Comparison of ENCODE assay signal across 19 mouse cellular contexts in the genomic region with DNA sequence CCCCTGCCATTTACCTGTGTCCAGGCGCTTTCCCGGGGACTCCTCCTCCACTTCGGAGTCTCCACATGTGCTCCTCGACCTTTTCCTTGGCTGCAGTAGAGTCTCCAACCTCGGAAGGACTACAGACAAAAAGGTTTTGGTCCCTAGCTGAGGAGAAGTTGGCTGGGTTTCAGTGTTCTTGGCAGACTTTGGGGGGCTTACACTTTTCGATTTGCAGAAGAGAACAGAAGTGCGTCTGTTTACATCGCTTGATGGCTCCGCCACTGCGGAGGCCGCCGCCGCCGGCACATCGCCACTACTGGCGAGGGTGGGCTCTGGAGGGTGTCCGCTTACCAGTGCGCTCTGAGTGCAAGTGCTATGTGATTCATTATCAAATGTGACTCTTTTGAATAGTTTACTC. TPM values are rescaled to one million over a fixed set of nuclear protein-coding genes. Genes with fewer than 3 reads are reported as not detected.
DNase-seq lines count a peak whose midpoint lies in the region; ATAC-seq and TF ChIP-seq lines count a peak whose summit lies in the region.
"Had no signal": no experiment of that assay in that cellular context is flagged by ENCODE, and none has a peak within 500 bp of the region (broad histone marks: within the 10 kb centered on the region; RNA-seq: fewer than 3 reads in every experiment).

No protein-coding gene starts in this region.

- H3K9ac ChIP-seq in hindbrain, postnatal 0 days (replicated peaks; ENCODE audit: low read length): no peak overlapping the region
- H3K9ac ChIP-seq in hindbrain, embryonic 12.5 days: no peak overlapping the region
- H3K9ac ChIP-seq in midbrain, embryonic 14.5 days (replicated peaks; ENCODE audit: low read length): no peak overlapping the region
- H3K9ac ChIP-seq in midbrain, embryonic 16.5 days (ENCODE audit: low read depth, low read length): no peak overlapping the region
- H3K9ac ChIP-seq: embryonic facial prominence, embryonic 13.5 days; liver, embryonic 12.5 days; midbrain, embryonic 15.5 days; neural tube, embryonic 12.5 days; stomach, embryonic 15.5 days had no signal

- H3K4me3 ChIP-seq in hindbrain, postnatal 0 days (ENCODE audit: low read length): no peak overlapping the region
- no peak overlapping the region for H3K4me3 ChIP-seq in hindbrain, embryonic 12.5 days
- no peak overlapping the region for H3K4me3 ChIP-seq in midbrain, embryonic 14.5 days (replicated peaks; ENCODE audit: low read depth, low read length)
- H3K4me3 ChIP-seq in midbrain, embryonic 16.5 days (ENCODE audit: low read depth, low read length): no peak overlapping the region
- H3K4me3 ChIP-seq: embryonic facial prominence, embryonic 13.5 days; liver, embryonic 12.5 days; midbrain, embryonic 15.5 days; neural tube, embryonic 12.5 days; stomach, embryonic 15.5 days had no signal

- no peaks in the 10 kb centered on the region for H3K9me3 ChIP-seq in hindbrain, postnatal 0 days (ENCODE audit: low read length)
- H3K9me3 ChIP-seq in hindbrain, embryonic 12.5 days (replicated peaks): no peaks in the 10 kb centered on the region
- no peaks in the 10 kb centered on the region for H3K9me3 ChIP-seq in midbrain, embryonic 14.5 days (ENCODE audit: control insufficient read depth, low read length)
- H3K9me3 ChIP-seq in midbrain, embryonic 16.5 days (replicated peaks; ENCODE audit: control insufficient read depth, low read length, poor library complexity, severe bottlenecking): no peaks in the 10 kb centered on the region
- H3K9me3 ChIP-seq: embryonic facial prominence, embryonic 13.5 days; liver, embryonic 12.5 days; midbrain, embryonic 15.5 days; neural tube, embryonic 12.5 days; stomach, embryonic 15.5 days had no signal

- no peak for TF ChIP-seq CTCF in hindbrain, postnatal 0 days (IDR thresholded peaks at IDR 0.05; ENCODE audit: low read depth)

- 42% methylated on average over 18 of the region's 18 CpGs for WGBS in hindbrain, postnatal 0 days
- WGBS in hindbrain, embryonic 12.5 days: 94% methylated on average over 18 of the region's 18 CpGs
- WGBS in midbrain, embryonic 14.5 days: 91% methylated on average over 18 of the region's 18 CpGs
- WGBS in midbrain, embryonic 16.5 days: 86% methylated on average over 18 of the region's 18 CpGs

- ATAC-seq in hindbrain, postnatal 0 days: peak; percentile 70; the same call in 1 of the 2 replicates
- no peak for ATAC-seq in hindbrain, embryonic 12.5 days (ENCODE audit: low FRiP score)
- ATAC-seq in midbrain, embryonic 14.5 days (ENCODE audit: low FRiP score, low TSS enrichment): no peak
- no peak for ATAC-seq in midbrain, embryonic 16.5 days
- ATAC-seq: inflammation-experienced regulatory T-cells, adult 6 months; liver, embryonic 12.5 days; midbrain, embryonic 15.5 days; Patski had no signal

- peaks cover 57% of the 10 kb centered on the region for H3K36me3 ChIP-seq in hindbrain, postnatal 0 days (ENCODE audit: insufficient read depth, low read length)
- peaks cover 91% of the 10 kb centered on the region for H3K36me3 ChIP-seq in hindbrain, embryonic 12.5 days
- peaks cover 89% of the 10 kb centered on the region for H3K36me3 ChIP-seq in midbrain, embryonic 14.5 days (ENCODE audit: control insufficient read depth, insufficient read depth, low read length)
- peaks cover 30% of the 10 kb centered on the region for H3K36me3 ChIP-seq in midbrain, embryonic 16.5 days (ENCODE audit: control insufficient read depth, insufficient read depth, low read length)

- no peak overlapping the region for H3K4me2 ChIP-seq in hindbrain, postnatal 0 days (ENCODE audit: low read depth, low read length)
- no peak overlapping the region for H3K4me2 ChIP-seq in hindbrain, embryonic 12.5 days (replicated peaks)
- no peak overlapping the region for H3K4me2 ChIP-seq in midbrain, embryonic 14.5 days (ENCODE audit: low read length)
- no peak overlapping the region for H3K4me2 ChIP-seq in midbrain, embryonic 16.5 days (ENCODE audit: low read length)
- H3K4me2 ChIP-seq: embryonic facial prominence, embryonic 13.5 days; liver, embryonic 12.5 days; midbrain, embryonic 15.5 days; neural tube, embryonic 12.5 days; stomach, embryonic 15.5 days had no signal

- peak overlapping the region; percentile 48; the same call in 1 of the 2 replicates for H3K27ac ChIP-seq in hindbrain, postnatal 0 days
- no peak overlapping the region for H3K27ac ChIP-seq in hindbrain, embryonic 12.5 days
- H3K27ac ChIP-seq in midbrain, embryonic 14.5 days (replicated peaks; ENCODE audit: low read depth, low read length): no peak overlapping the region
- no peak overlapping the region for H3K27ac ChIP-seq in midbrain, embryonic 16.5 days (ENCODE audit: low read length)
- H3K27ac ChIP-seq: embryonic facial prominence, embryonic 13.5 days; liver, embryonic 12.5 days; macrophage; midbrain, embryonic 15.5 days; neural tube, embryonic 12.5 days; stomach, embryonic 15.5 days had no signal

- H3K4me1 ChIP-seq in hindbrain, postnatal 0 days (ENCODE audit: insufficient read depth, low read length): no peaks in the 10 kb centered on the region
- no peaks in the 10 kb centered on the region for H3K4me1 ChIP-seq in hindbrain, embryonic 12.5 days
- H3K4me1 ChIP-seq in midbrain, embryonic 14.5 days (ENCODE audit: control insufficient read depth, insufficient read depth, low read length): no peaks in the 10 kb centered on the region
- H3K4me1 ChIP-seq in midbrain, embryonic 16.5 days (ENCODE audit: control insufficient read depth, insufficient read depth, low read length): no peaks in the 10 kb centered on the region
- H3K4me1 ChIP-seq: embryonic facial prominence, embryonic 13.5 days; liver, embryonic 12.5 days; midbrain, embryonic 15.5 days; neural tube, embryonic 12.5 days; stomach, embryonic 15.5 days had no signal

- peak; percentile 32 to 57 for DNase-seq in cerebellum, postnatal 10 days
- no peak for DNase-seq in cerebellum, adult 11-12 months
- DNase-seq in hindbrain, postnatal 0 days (ENCODE audit: low spot score): peak; percentile 74
- peak; percentile 24 for DNase-seq in midbrain, embryonic 14.5 days
- peak; percentile 46 to 60 for DNase-seq in layer of hippocampus, postnatal 10 days (ENCODE audit: low spot score in 2 of 2)
- DNase-seq in liver: no peak
- DNase-seq: cerebellum, adult 18-20 months; gastrocnemius, postnatal 10 days; kidney, adult 9 months had no signal

- no peaks in the 10 kb centered on the region for H3K27me3 ChIP-seq in hindbrain, postnatal 0 days (ENCODE audit: insufficient read depth, low read length)
- H3K27me3 ChIP-seq in hindbrain, embryonic 12.5 days: no peaks in the 10 kb centered on the region
- no peaks in the 10 kb centered on the region for H3K27me3 ChIP-seq in midbrain, embryonic 14.5 days (ENCODE audit: control insufficient read depth, insufficient read depth, low read length)
- no peaks in the 10 kb centered on the region for H3K27me3 ChIP-seq in midbrain, embryonic 16.5 days (ENCODE audit: control insufficient read depth, insufficient read depth, low read depth, low read length)
- H3K27me3 ChIP-seq: embryonic facial prominence, embryonic 13.5 days; liver, embryonic 12.5 days; midbrain, embryonic 15.5 days; neural tube, embryonic 12.5 days; Patski; stomach, embryonic 15.5 days had no signal

RNA-seq across cellular contexts. Expression of gene Brd1, which starts 33.3 kb away (rescaled TPM):
- total RNA-seq in hindbrain, postnatal 0 days (2014; rRNA removed): 43.5 and 45.2 TPM in 2 replicates
- polyA plus RNA-seq in hindbrain, postnatal 0 days (2015; fragmentation: Nextera tagmentation; extraction: Ambion mirVana): 12.4 and 13.1 TPM in 2 replicates
- 26.9 and 28.2 TPM in 2 replicates for polyA plus RNA-seq in hindbrain, embryonic 12.5 days (2016; fragmentation: Nextera tagmentation; extraction: Ambion mirVana)
- 26.2 and 30.5 TPM in 2 replicates for polyA plus RNA-seq in midbrain, embryonic 14.5 days (2014; fragmentation: Nextera tagmentation; extraction: Ambion mirVana)
- polyA plus RNA-seq in midbrain, embryonic 16.5 days (2015; fragmentation: Nextera tagmentation; extraction: Ambion mirVana): 15.5 and 20.7 TPM in 2 replicates
- total RNA-seq in layer of hippocampus, postnatal 10 days (2021): 10 to 100 TPM; 51.7 to 58.7 TPM

RNA-seq across cellular contexts. Expression of gene Zbed4, which starts 50.7 kb away (rescaled TPM):
- 18.6 and 18.8 TPM in 2 replicates for total RNA-seq in hindbrain, postnatal 0 days (2014; rRNA removed)
- polyA plus RNA-seq in hindbrain, postnatal 0 days (2015; fragmentation: Nextera tagmentation; extraction: Ambion mirVana): 4.8 and 5.4 TPM in 2 replicates
- 37.1 and 37.3 TPM in 2 replicates for polyA plus RNA-seq in hindbrain, embryonic 12.5 days (2016; fragmentation: Nextera tagmentation; extraction: Ambion mirVana)
- 16.7 and 25.7 TPM in 2 replicates for polyA plus RNA-seq in midbrain, embryonic 14.5 days (2014; fragmentation: Nextera tagmentation; extraction: Ambion mirVana)
- 14.2 and 18.5 TPM in 2 replicates for polyA plus RNA-seq in midbrain, embryonic 16.5 days (2015; fragmentation: Nextera tagmentation; extraction: Ambion mirVana)
- total RNA-seq in layer of hippocampus, postnatal 10 days (2021): 10 to 100 TPM; 14.6 to 17.2 TPM

Comparison
In these comparisons a context has a peak if more than half of its experiments do, and no peak if none do; other contexts are left out.
1. DNase-seq: peak in cerebellum, postnatal 10 days (2 of 2), hindbrain, postnatal 0 days (single experiment), midbrain, embryonic 14.5 days (single experiment) and layer of hippocampus, postnatal 10 days (2 of 2); none in cerebellum, adult 11-12 months (single experiment) and liver (single experiment).